Mouse (Mus musculus): ENCODE data around the gene Osbpl6.

Gene Osbpl6

DNA sequence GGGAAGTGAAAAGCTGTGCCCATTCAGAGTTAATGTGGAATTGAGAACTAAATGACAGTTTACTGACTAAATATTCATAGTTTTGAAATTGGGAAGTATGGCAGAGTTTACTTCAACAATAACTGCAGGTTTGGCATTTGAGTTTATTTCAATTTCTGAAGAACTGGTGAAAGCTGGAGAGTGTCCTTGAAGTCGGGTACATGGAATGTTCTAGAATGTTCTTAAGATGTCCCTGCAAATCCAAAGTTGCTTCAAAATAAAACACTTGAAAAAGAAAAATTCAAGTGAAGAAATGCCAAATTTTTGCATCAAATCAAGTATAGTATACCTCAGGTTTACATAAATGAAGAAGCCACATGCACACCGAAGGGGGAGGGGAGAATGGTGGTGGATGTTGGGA, 98.7 kb downstream of the Osbpl6 start:
- no peak for DNase-seq

DNA sequence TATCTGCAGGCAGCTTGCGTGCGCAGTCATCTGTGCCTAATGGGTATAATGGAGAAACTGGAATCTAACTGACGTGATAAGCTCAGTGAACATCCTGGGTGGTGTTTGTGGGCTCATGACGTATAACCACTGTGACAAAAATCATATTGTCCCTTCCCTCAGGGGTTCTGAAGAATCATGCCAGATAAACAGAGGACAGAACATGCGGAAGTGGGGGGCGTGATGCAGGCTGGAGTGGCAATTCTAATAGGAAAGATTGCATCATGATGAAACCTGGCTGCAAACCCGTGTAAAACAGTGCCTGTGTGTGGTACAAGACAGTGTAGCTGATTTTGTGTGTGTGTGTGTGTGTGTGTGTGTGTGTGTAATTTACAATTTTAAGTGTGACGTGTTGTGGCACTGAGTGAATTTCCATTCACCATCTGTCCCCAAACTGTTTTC, 105.0 kb downstream of the Osbpl6 start:
- DNase-seq = no peak

DNA sequence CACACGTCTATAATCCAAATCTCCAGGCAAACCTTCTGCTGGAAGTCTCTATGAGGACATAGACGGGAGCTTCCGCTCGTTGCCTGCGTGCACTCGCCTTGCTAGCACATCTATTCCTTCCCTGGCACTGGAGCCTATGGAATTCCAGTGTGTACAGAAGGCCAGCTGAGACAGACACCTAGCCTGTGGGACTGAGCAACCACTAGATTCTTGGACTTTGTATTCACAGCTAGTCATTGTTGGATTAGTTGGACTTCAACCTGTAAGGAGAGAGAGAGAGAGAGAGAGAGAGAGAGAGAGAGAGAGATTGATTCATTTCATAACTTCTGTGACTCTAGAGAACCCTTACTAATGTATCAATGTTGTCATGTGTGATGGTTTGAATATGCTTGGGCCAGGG, 105.8 kb downstream of the Osbpl6 start:
- DNase-seq = no peak

DNA sequence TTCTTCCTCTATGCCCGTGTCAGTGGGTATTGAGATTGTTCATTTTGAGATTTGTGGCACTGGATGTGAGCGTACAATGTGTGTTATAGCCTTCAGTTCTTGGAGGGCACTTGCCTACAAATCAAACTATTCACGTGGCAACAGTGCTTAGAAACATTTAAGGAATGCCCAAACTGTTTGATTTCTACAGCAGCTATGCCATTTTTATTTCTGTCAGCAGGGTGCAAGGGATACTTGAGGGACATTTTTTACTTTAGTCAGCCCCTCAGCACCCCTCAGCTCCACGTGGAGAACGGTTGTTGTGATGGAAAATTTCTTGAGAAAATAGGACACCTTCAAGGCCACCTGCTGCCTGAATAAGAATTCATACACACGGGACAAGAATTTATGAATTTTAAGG, 106.6 kb downstream of the Osbpl6 start:
- no peak for DNase-seq

DNA sequence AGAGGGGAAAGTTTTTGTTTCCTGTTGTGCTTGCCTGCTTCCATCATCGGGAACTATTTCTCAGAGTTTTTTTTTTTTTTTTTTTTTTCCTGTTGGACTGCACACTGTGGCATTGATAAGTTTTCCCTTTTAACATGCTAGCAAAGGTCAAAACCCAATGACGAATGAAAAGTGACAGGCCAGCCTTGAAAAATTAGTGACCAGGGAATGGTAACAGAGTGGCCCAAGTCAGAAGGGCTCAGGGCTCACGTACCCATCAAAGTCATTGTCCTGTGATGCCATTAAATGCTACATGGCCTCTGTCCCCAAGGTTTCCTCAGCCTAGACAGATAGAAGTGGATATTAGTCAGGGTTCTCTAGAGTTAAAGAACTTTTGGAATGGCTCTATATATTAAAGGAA, 107.0 kb downstream of the Osbpl6 start:
- DNase-seq = no peak

DNA sequence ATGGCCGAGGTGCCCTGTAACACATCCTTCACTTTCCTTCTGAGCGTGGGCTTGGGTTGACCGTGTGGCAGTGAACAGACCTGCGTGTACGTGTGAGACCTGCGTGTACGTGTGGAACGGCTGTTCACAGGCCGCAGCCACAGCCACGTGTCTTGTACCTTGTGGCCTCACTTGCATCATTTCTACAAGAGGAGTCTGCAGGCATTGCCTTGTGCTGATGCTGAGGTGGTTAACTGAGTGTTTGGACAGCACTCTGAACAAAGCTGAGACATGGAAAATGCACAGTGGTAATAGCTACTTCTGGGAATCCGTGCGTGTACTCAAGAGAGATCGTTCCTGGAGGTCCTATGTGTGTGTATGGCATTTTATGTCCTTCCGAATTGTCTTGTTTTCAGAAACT, 111.2 kb downstream of the Osbpl6 start:
- DNase-seq = no peak

DNA sequence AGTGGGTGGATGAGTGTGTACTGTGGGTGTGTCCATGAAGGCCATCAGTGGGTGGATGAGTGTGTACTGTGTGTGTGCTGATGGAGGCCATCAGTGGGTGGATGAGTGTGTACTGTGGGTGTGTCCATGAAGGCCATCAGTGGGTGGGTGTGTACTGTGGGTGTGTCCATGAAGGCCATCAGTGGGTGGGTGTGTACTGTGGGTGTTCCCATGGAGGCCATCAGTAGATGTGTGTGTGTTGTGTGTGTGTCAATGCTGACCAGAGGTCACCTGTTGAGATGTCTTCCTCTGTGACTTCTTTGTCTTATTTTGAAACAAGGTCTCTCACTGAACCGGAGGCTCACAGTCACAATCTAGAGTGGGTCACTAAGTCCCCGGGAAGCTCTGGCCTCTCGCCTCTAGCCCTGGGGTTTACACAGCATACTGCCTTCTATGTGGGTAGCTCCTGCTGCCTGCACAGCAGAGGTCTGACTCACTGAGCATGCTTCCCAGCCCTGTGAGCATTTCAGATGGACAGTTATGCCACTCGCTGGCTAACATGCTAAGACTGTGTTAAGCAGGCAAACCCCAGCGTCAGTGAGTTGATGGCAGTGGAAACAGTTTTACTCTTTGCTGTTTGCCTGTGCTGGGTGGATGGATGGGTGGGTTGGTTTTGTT, 112.2 kb downstream of the Osbpl6 start:
- no peak for DNase-seq

DNA sequence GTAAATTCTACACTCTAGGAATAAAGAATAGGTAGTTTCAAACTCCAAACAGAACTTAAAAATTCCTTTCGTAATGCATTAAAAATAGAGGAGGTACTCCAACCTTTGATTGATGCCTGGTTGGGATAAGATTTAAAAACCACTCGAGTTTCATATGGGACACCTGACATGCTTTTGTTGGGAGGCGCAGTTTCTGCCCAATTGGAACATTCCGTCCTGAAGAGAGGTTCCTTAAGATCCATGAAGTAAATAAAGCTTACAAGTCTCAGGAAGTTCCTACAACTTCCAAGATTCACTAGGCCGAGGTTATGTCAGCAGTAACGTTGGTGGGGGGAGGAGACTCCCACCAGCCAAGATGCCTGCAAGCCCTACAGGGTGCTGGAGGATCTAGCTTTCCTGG, 115.3 kb downstream of the Osbpl6 start:
- DNase-seq = no peak

DNA sequence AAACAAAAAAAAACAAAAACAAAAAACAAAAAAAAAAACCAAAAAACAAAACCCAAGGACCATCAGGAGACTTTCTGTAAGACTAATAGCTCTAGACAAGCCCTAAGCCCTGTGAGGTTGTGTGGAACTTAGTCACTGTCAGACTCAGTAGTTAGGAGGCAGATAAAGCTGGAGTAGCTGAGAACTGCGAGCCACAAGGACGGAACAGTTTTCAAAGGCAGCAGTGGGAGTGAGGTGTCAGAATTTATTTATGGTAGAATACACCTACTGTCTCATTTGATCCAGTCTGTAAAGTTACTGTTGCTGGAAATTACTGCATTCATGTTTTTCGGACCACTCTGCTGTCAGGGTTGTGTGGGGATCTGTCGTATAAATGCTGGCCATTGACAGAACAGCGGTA, 118.1 kb downstream of the Osbpl6 start:
- DNase-seq = no peak

DNA sequence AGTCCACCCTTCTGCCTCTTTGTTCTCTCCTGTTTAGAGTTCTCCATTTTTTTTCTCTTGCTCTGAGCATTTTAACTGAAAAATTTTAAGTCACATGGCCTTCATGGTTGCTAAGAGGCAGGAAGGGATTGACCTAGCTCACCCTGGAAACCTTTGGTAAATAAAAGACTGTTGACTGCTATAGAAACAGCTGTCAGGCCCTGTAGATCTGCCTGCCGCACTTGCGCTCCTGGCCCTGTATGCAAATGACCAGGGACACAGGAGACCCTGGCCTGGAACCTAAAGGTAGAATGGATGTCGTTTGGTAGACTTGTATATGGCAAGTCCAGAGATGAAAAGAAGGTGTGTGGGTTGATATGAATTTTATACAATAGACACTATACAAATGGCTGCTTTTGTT, 119.3 kb downstream of the Osbpl6 start:
- no peak for DNase-seq

DNA sequence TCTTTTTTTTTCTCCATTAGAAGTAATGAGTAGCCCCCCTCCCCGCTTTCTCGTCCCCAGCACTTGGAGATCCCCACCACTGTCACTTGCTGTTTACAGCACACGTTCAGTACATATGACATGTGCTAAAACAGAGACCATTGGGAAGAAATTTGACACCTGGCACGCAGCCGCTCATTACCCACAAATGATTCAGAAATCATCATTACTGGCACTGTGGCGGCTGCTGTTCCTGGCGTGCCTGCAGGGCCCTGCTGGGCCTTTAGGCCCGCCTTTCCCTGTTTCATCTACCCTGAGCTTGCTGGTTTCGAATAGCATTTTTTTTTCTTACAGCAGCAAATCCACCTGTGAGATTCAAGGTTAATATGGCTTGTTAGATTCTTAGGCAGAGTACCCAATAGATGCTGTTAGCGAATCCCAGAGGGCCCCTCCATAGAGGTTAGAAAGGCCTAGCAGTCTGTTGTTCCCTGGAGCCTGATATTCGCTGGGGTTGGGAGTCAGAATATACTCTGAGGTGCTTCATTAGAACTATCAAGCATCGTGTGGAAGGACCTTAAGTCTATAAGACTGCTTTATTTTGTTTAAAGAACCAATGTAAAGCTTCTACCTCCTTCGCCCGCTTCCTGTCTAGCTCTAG, 126.3 kb downstream of the Osbpl6 start:
- peak; percentile 29 for DNase-seq

DNA sequence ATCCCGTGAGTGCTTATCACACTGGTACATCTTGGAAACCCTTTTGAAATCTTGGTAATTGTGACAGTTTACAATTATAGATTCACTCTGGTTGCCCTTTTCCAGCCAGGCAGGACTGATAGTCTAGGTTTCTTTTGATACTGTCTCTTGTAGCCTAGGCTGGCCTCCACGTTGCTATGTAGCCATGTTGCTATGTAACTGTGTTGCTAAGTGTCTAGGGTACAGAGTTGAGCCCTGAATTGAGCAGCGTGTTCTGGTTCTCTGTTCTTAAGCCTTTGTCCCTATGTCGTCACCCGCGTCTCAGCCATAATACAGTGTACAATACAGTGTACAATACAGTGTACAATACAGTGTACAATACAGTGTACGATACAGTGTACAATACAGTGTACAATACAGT, 128.6 kb downstream of the Osbpl6 start:
- DNase-seq = no peak

DNA sequence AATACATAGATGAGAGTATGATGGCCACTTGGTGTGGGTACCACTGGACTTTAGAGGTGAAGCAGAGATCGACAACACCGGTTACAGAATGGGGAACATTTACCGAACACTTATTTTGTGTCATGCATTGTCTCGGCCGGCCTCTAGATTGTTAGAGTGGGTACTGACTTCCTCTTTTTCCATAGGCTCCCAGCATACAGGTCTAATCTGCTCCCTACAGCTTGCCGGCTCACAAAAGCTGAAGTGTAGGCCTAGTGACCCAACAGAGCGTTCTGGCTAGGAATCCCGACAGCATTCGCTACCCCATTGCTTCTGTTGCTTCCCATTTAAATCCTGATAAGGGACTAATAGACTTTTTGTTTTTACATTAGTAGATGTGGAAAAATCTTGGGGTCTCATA, 135.6 kb downstream of the Osbpl6 start:
- DNase-seq = no peak

DNA sequence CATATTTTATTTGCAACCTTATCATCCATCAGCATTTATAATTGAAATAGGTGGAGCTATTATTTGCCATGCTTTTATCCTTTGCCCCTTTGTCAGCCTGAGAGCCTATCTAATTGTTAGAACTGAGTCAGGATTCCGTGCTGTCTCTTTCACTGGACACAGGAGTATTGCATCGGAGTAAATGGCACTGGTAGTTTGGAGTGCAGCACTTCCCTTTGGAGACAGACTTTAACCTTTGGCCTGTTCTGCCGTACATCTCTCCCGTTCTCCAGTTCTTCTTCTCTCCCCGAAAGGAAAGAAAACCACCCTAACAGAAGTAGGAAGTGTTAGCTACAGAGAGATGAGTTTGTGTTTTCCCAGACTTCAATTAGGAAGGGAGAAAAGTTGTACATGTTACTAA, 136.6 kb downstream of the Osbpl6 start:
- no peak for DNase-seq

DNA sequence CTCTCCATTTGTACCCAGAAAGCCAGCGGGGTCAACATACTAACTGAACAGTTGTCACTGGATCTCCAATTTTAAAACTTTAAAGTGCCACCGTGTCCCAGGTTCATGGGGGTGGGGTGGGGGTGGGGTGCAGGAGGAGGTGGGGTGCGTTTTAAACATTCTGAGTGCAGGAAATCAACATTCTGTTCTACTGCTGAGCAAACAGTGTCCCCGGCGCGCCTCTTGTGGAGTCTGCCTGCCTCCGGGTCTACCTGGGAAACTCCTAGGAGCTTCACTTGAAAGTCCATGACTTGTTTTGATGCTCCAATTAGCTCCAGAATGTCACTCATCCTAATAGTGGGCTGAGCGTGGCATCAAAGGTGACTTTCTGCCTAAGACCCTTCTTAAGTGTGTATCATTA, 139.2 kb downstream of the Osbpl6 start:
- no peak for DNase-seq

DNA sequence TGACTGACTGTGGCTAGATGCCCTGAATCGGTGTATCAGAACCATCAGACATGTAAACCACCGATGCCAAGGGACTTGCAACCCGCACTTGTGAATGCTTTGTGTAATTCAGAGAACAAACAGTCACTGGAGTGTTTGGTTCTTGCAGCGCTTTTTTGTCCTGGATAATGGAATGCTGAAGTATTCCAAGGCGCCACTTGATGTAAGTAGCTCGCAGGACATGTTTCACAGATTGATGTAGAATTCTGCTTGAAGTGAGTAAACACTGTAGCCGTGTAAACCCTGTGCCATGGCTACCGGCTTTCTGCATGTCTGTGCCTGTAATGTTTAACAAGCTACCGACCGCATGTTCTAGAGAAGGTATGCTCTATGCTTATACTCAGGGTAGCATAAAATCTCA, 141.9 kb downstream of the Osbpl6 start:
- no peak for DNase-seq

DNA sequence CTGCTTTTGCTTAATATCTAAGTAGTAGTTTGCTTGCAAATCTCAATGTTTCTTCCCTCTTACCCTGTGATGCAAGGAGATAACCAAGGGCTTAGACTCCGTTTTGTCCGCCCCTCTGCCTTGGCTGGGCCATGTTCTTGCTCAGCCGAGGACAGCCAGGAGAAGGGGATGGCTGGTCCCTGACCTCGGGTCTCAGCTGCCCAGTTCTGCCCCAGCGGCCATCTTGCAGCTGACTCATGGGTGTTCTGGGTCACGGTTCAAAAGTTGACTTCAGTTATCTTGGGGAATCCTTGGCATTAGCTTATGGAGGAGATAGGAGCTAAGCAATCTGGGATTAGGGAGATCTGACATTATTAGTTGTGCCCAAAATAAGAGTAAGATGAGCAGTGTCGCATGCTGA, 142.5 kb downstream of the Osbpl6 start:
- no peak for DNase-seq

DNA sequence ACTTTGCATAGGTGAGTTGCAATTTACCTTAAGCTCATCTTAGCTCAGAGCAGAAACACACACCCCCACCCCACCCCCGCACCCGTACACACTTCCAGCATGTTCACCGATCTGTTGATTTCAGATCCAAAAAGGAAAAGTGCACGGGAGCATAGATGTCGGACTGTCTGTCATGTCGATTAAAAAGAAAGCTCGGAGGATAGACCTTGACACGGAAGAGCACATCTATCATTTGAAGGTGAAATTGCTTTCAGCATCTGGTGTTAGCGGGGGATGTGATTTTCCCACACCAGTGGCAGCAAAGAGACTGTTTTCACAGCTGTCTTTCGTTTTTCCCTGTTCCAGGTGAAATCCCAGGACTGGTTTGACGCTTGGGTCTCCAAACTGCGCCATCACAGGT, 143.0 kb downstream of the Osbpl6 start:
- no peak for DNase-seq

DNA sequence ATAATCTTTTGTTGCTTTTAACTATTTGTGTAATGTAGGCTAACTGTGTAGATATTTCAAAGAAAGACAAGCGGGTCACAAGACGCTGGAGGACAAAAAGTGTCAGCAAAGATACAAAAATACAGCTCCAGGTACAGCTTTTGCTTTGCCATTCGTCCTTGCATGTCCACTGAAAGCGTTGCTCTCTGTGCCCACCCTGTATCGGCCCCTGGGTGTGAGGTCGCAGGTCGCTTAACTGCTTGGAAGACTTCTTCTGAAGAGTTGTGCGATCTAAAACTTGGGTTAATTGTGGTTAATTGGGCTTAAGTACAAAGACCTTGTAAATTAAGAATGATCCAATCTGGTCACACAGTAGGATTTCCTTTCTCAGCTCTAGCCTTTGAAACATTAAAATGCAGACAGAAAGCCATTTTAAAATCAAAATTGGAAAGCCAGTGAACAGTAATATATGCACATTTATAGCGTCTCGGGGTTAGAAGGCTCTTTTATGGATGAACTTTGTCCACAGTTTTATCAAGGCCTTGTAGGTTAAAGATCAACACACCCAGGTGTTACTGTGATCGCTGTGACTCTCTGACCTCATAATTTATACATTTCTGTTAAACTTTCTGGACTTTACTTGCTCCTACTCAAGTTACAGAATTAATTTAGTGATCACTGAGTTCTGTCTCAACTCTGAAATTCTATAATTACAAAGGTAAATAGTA, 149.7 kb downstream of the Osbpl6 start:
- DNase-seq = no peak

DNA sequence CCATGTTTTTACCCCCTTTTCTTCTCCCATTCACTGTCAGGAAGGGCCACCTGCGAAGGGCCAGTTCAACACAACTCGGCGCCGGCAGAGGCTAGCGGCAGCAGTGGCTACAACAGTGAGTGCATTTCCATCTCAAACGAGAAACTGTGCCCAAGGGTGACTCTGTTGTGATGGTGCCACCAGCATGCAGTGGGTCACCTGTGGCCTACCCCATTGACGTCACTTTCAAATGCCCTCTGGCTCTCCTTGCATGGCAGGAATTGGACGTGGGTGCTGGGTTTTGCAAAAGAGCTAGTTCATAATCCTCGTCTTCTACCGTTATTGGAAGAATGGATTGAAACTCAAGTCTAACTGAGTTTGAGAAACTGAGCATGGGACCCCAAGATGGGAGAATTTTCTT, 153.8 kb downstream of the Osbpl6 start:
- DNase-seq = no peak

DNA sequence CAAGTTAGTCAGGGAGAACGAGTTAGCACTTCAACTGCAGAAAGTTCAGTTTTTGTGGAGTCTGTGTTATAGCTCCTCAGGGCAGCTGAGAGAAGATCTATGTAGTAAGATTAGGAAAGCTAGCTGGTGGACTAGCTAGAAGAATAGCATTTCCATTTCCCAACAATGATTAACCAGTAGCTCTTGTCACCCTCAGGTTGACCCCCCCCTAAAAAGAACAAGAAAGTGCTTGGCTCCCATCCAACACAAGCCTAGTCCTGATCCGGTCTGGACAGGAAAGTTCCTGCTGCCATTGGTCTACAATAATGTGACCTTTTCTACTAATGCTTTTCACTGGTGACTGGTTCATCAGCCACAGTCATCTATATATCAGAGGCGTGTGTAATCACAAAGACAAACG, 157.6 kb downstream of the Osbpl6 start:
- no peak for DNase-seq

DNA sequence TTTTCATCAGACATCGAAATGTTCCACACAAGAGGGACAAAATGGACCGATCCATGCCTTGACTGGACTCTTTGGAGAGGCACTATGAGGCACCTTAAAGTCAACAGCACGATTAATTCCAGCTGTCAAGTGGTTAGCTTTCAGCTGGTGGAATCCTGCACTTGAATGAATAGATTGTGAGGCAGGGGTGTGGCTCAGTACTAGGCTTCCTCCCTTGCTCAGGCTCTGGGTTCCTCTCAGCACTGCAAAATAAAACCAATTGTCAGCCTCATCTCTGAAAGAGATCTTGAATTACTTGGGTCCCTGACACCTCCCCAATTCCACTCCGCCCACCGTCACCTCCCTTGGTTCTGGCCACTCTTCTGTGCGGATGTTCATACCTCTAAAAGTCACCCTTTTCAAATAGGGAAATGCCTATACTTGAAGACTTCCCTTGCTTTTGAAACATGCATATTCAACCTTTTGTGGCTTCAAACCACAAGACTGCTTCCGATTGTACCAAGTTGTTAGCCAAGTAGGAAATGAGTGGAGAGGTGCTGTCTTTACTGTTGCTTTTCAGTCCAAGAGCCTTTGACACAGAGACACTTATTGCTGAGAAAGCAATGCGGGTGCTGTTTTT, 160.7 kb downstream of the Osbpl6 start:
- DNase-seq = no peak

DNA sequence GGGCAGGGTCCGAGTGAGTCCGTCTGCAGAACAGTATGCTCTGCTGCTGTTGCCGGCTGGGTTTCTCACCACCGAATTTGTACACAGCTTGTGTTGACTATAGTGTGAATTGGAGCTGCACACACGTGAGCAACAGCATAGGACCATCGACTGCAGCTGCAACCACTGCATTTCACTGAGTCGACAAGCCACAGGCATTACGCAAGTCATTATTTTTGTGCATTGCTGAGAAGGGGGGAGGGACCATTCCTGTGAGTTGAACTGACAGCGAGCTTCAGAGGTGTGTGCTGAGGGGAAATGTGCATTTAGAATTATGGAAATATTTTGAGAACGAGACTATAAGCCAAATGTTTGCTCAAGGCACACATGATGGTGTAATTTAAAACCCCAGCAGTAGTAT, 165.2 kb downstream of the Osbpl6 start:
- no peak for DNase-seq

DNA sequence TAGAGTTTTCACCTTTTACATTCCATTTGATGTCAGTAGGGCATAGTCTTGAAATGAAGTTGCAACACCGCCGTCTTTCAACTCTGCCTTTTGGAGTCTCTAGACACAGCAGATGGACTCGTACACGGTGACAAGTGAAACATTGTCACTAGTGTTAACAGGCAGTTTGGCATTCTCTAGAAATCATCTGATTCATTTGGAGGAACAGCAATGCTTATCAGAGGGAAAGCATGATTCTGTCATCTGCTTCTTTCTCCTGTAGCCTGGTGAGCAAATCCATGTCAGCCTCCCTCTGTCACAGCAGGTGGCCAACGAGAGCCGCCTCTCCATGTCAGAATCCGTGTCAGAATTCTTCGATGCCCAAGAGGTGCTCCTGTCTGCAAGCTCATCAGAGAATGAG, 172.6 kb downstream of the Osbpl6 start:
- DNase-seq = no peak

All from cerebellum, adult 11-12 months (tissue).